Mouse (Mus musculus) cerebellum, adult 8-10 months (tissue): ENCODE results near the gene Coasy.

ENCODE experiments used
- DNase-seq: peaks from one replicate; pipeline ENCODE4 v3.0.0; 2022

Gene Coasy

DNA sequence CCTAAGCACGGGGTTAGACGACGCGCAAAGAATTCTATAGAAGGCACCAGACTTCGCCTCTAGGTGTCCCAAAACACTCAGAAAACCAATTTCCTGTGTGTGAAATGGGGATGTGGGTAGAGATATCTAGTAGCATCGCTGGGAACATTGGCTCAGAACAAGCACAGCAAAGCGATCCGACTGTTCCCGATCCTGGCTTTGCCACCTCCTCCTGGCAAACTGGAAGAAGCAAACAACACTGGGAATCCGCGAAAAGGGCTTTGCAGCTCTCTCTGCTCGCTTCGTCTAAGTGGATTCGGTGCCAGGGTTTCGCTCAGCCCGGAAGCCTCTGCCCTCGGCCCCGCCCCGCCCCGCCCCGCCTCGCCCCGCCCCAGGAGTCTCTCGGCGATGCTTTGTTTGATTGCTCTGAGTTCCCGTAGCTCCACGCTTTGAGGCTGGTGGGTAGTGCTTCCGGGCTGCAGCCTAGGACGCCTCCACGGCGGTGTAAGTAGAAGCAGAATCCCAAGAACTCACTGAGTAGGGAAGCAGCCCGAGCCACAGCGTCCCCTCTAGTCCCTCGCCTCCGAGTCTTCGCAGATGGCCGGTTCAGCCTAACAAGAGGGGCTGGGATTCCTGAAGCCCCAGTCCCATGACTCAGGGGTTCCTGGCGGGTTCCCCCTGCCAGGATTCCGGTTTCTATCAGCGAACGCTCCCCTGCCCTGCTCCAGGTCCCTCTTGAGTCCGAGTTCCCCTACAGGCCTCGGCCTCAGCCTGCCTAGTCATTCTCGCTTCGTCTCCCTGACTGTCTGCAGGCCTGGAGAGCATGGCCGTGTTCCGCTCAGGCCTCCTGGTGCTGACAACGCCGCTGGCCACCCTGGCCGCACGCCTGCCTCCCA is at the start of gene Coasy:
Gene Coasy, plus strand, starts transcription at position 358 of the 875 bp plus-strand sequence.
- DNase-seq: peak; percentile 82

DNA sequence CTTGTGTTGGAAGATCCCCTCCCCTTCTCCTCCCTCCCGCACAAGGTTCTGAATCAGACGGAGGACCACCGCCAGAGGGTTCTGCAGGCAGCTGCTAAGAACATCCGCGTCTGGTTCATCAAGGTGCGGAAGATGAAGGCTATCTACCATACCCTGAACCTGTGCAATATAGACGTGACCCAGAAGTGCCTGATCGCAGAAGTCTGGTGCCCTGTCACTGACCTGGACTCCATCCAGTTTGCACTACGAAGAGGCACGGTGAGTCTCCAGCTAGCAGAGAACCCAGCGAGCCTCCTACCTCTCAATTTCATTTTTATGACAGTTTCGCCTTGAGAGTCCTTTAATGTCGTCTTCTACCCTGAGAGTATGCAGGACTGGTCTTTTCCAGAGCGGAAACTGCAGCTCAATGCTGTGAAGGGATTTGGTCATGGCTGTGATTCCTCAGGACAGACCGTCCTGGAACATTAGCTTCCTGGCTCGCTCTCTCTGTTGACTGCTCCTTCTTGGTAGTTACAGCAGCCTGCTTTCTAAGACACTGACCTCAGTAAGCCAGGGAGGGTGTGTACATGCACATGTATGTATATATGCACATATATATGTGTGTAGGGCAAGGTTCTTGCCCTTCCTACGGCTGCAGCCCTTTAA is 48.4 kb upstream of the Coasy start:
- no peak for DNase-seq

GRCm38 (mm10) chr11:101034614-101035327 is 47.6 kb upstream of the Coasy start:
- no peak for DNase-seq

DNA sequence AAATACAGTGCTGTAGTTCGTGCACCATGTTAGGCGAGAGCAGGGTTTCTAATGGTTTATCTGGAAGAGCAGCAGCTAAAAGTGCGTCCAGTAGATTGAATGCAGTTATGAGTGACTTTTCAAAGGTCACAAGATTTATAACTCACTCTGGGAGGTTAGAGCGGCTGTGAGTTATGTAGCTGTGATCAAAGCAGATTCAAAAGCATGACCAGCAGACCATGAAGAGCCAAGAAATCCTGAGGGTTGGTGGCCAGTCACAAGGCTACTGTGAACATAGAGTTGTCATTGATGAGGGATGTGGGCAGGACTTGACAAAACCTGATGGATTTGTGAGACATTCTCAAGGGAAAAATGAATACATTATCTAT is 47.1 kb upstream of the Coasy start:
- no peak for DNase-seq

DNA sequence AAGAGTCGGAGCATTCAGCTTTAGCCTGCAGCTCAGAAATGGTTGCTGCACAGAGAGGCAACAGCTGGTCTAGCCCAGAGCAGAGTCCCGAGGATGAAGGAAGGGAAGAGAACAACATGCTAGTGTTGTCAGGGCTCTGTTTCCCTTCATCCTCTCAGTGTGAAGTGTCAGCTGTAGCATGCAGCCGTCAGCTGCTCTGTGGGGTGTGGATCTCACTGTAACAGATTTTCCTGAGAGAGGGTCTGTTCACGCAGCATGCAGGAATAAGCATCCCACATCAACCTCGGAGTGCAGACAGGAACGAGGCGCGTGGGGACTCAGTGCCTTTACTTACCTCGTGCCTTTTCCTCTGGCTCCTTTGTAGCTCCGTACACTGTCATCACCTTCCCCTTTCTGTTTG is 44.6 kb upstream of the Coasy start:
- DNase-seq: no peak

DNA sequence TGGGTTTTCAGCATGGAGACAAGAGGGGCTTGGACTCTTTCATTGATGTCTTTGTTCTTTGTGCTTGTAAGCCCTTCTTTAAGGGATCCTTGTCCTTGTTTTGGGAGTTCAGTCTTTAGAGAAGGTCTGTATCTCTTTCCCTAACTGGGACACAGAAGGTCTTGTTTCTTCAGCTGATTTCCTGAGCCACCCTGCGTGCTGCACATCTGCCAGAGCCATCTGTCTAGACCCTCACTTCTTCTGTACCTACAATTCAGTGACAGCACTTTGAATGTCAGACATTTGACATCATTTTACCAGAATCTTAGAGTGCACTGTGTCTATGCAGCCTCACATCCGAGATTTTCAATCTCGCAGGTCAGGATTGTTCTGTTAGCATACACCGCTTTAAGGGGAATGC is 36.5 kb upstream of the Coasy start:
- no peak for DNase-seq

DNA sequence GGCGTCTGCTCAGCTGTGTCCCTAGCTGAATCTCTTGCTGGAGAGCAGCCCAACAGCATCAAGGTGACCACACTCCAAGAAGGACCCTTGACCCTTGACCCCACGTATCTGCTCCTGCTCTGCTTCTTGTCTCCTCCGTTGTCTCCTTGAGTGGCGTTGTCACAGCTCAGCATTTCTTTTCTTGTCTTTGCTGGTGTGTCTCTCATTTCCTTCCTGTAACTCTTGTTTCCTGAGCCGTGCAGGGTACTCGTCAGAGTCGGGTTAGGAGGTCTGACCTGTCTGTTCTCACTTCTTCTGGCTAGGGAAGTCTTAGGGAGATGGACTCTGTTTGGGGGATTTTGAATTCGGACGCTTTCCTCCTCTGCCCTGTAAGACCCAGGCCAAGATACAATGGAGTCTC is 35.9 kb upstream of the Coasy start:
- DNase-seq: no peak

GRCm38 (mm10) chr11:101047502-101047901 is 34.9 kb upstream of the Coasy start:
- no peak for DNase-seq

DNA sequence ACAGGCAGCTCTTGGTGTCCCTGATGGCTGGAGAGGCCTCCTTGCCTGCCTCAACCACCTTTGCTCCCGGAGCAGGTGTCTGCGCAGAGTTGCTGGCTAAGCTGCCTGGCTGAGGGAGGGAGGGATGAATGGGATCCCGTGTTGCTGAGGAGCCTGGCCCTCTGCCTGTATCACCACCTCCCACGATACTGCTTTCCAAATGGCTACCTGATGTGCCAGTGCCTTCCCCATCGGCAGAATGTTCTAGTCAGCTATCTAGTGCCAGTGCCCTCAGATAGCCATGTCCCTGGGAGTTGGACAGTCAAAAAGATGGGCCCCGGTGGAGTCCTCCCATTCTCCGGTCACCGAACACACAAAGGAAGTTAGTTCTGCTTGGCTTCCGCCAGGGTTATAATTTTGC is 32.0 kb upstream of the Coasy start:
- peak; percentile 62 for DNase-seq

GRCm38 (mm10) chr11:101051051-101051493 is 31.3 kb upstream of the Coasy start:
- no peak for DNase-seq

DNA sequence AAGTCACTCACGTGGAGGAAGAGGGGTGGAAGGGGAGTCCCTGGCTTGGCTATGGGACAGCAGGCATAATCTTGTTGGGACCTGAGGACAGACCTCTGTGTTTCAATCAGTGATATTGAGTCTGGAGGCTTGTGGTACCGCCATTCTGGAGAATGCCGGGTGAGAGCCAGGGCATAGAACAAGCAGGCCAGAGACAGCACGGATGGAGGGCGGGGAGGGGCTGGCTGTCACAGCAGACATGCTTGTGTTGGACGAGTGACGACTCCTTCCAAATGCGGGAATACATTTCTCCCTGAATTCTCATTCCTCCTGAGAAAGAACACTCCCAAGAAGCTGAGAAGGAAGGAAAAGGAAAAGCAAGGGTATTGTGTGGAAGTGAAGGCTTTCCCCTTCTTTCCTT is 30.7 kb upstream of the Coasy start:
- no peak for DNase-seq

DNA sequence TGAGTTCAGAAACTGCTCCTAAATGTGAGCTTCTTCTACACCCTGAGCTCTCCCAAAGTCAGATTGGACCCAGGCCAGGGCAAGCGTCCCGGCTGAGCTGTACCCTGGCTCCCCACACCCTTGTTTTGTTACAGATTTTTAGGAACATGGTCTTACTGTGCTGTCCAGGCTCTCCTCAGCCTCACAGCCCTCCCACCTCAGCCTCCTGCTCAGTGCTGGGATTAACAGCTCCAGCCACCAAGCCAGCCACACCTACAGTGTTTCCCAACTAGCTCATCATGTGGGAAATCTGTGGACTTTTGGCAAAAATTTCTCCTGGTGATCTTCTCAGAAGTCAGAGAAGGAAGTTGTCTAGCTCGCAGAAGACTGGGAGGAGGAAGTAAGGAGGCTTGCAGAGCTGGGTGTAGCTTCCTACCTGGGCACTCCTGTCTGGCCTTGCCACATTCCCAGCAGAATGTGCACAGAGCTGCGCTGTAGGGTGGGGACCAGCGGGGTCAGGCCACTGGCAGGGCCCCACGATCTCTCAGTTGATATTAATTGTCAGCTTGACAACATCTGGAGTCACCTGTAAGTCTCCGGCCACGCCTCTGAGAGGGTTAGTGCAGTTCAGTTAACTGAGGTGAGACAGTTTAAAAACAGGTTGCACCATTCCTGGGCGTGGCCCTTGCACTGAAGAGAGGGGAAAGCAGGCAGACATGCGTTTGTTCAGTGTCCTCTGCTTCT is 29.5 kb upstream of the Coasy start:
- no peak for DNase-seq

GRCm38 (mm10) chr11:101053974-101054373 is 28.4 kb upstream of the Coasy start:
- DNase-seq: no peak

DNA sequence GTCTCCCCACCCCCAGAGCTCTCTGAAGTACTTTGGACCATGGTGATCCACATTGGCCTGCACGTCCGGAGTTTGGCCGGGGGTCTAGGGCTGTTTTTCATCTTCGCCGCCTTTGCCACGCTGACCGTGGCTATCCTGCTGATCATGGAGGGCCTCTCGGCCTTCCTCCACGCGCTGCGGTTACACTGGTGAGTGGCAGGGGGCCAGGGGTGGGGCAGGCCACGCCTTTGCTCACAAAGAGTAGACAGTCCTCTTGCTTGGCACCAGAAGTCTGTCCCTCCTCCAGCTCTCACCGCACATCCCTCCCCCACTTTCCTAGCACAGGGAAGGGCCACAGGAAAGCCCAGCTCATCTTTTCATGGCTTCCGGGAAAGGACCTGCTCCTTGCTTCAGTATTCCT is 26.9 kb upstream of the Coasy start:
- DNase-seq: no peak

DNA sequence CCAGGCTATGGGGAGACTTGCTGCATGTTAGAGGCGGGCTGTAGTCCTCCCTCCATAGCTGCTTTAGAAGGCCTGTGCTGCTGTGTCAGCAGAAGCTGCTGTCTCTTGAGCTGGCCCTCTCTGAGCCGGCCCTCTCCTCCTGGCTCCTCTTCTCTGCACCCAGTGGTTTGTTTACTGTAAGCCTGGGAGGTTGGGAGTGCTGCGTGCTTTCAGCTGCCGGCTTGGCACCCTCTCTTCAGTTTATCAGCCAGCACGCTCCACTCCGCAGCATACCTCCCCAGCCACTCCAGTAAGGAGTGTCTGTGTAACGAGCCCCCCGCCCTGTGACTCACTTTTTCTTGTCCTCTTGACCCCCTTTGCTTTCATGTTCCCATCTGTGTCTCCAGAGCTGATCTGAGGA is 25.5 kb upstream of the Coasy start:
- DNase-seq: no peak

GRCm38 (mm10) chr11:101057860-101058259 is 24.5 kb upstream of the Coasy start:
- peak; percentile 91 for DNase-seq

DNA sequence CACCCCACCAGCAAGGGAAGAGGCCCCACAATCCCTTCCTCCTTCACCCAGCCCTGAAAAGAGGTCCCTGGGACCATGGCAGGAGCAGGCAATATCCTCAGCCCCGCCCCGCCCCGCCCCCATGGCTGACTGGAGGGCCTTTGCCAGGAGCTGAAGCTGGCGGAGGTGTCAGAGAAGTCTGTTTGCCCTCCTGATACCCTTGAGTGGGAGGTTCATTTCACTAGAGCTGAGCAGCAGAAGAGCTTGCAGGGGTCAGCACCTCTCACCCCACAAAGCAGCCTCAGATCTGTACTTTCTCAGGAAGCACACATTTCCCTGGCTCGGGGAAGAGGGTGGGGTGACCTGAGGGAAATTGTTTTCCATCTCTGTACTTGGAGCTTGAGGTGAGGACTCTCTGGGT is 23.6 kb upstream of the Coasy start:
- no peak for DNase-seq

DNA sequence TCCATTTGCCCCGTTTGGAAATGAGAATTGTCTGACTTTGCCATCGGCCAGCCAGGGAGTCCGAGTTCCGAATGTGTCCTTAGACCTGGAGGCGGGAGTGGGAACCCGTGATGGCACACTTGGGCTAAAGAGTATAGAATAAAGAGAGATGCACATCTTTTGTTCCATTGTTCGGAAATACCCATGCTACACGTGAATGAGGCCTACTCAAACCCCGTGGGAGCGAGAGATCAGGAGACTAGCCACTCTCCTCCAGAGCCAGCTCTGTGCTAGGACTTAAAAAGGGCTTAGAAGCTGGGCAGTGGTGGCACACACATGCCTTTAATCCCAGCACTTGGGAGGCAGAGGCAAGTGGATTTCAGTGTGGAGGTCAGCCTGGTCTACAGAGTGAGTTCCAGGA is 22.9 kb upstream of the Coasy start:
- no peak for DNase-seq

DNA sequence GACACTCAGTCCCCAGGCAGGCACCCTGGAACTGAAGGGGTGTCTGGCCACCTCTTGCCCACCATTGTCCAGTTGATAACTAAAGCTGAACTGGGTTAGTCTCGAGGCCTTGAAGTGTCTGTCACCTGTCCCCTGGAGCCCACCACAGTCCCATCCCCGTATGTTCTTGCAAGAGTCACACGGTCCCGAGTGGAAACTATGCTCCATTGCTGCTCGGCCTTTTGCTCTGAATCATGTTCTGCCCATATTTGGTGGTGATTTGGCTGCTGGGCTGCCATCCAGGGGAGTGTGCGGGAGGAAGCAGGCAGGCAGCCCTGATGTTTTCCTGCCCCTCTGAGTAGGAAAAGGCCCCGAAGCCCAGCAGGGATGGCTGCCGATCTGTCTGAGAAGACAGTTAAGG is 22.2 kb upstream of the Coasy start:
- no peak for DNase-seq

- DNase-seq: no peak
Measured at GRCm38 (mm10) chr11:101061049-101061448, 21.3 kb upstream of the Coasy start.

DNA sequence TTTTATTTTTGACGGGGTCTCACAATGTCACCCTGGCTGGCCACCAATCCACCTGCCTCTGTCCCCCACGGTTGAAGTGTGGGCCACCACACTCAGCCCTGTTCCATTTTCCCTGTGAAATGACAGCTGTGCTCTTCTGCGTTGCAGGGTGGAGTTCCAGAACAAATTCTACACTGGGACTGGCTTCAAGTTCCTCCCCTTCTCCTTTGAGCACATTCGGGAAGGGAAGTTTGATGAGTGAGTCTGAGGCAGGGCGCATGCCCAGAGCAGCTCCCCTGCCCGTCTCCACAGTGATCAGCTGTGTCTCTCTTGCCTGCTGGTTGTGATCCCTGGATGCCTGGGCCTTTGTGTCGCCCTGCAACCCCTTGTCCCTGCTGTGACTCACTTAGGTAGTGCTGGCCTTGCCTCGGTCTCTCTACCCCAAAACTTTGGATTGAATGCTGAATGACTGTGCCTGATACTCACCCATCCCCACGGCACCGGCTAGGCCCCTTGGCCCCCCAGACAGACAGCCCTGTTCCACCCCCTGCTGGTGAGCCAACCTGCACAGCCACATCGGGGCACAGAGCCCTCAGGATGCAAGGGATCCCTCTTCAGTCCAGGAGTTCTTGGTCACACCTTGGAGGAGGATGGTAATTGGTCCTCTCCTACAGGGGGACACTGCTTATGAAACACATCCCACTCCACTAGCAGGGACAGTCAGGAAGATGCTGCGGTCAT is 20.0 kb upstream of the Coasy start:
- DNase-seq: no peak

DNA sequence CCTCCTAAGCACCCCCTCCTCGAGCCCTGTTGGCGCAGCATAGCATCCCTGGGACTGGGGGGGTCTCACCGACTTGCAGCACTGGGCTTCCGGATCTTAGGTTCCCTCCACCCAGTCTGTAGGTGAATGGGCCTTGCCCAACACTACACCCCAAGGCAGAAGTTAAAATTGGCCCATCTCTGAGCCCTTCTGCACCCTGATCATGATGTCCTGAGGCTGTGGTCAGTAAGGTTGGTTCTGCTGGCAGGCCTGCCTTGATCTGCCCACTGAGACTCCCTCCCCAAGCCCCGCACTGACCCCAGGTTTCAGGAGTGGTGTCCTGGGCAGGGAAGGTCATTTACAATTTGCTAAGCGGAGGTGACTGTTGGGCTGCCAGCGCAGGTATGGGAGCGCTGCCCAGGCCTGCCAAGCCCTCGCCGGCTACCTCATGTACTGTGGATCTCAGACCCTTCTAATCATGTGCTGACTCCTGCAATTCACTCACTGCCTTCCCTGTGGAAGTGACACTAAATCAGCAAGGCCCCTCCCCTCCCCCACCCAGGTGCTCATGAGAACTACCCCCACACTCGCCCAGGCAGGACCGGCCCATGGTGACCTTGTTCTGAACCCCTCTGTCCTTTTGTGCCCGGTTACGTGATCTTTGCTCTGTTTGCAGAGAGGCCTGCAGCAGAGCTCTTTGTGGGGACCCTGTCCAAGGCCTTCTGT is 19.2 kb upstream of the Coasy start:
- no peak for DNase-seq
